Mouse (Mus musculus): ENCODE results near the gene Per2. TPM values are rescaled to one million over a fixed set of nuclear protein-coding genes. Genes with fewer than 3 reads are reported as not detected.

Gene Per2
- total RNA-seq, 2 experiments from 2014 or later = 4.3 to 8.7 TPM

- peak; percentile 38; the same call in 1 of the 2 replicates for ATAC-seq (replicated peaks; ENCODE audit: poor library complexity, severe bottlenecking)
Measured at GRCm38 (mm10) chr1:91405406-91406169, 53.5 kb downstream of the Per2 start.

GRCm38 (mm10) chr1:91404976-91405375 is 54.1 kb downstream of the Per2 start:
- ATAC-seq (replicated peaks; ENCODE audit: poor library complexity, severe bottlenecking) = no peak

GRCm38 (mm10) chr1:91398260-91399062 is 60.7 kb downstream of the Per2 start, which contains the start of gene Ilkap:
TSS of gene Ilkap (minus strand) at chr1:91398815.
- peak; percentile 86 for ATAC-seq (replicated peaks; ENCODE audit: poor library complexity, severe bottlenecking)

- ATAC-seq (replicated peaks; ENCODE audit: poor library complexity, severe bottlenecking) = no peak
Measured at GRCm38 (mm10) chr1:91397927-91398259, 61.2 kb downstream of the Per2 start.

- no peak for ATAC-seq (replicated peaks; ENCODE audit: poor library complexity, severe bottlenecking)
Measured at GRCm38 (mm10) chr1:91390369-91390768, 68.8 kb downstream of the Per2 start.

GRCm38 (mm10) chr1:91381091-91381471 is 78.0 kb downstream of the Per2 start:
- no peak for ATAC-seq (replicated peaks; ENCODE audit: poor library complexity, severe bottlenecking)

GRCm38 (mm10) chr1:91380453-91381090 is 78.6 kb downstream of the Per2 start:
- peak; percentile 95 for ATAC-seq (replicated peaks; ENCODE audit: poor library complexity, severe bottlenecking)

GRCm38 (mm10) chr1:91373414-91373835 is 85.7 kb downstream of the Per2 start:
- ATAC-seq (replicated peaks; ENCODE audit: poor library complexity, severe bottlenecking) = no peak

- no peak for ATAC-seq (replicated peaks; ENCODE audit: poor library complexity, severe bottlenecking)
Measured at GRCm38 (mm10) chr1:91370055-91370454, 89.1 kb downstream of the Per2 start.

- no peak for ATAC-seq (replicated peaks; ENCODE audit: poor library complexity, severe bottlenecking)
Measured at GRCm38 (mm10) chr1:91369408-91369807, 89.7 kb downstream of the Per2 start.

- no peak for ATAC-seq (replicated peaks; ENCODE audit: poor library complexity, severe bottlenecking)
Measured at GRCm38 (mm10) chr1:91367295-91367694, 91.8 kb downstream of the Per2 start.

GRCm38 (mm10) chr1:91366215-91367108 is 92.7 kb downstream of the Per2 start, which contains the start of gene Erfe:
TSS of gene Erfe (plus strand) at chr1:91366430.
- ATAC-seq (replicated peaks; ENCODE audit: poor library complexity, severe bottlenecking) = peak; percentile 84

Other genes with a start within 250 kb of the Per2 start
- gene Ube2f, start 209.0 kb downstream of the Per2 start, total RNA-seq (2014; fragmentation: Nextera tagmentation) = 80.4 and 94.7 TPM in 2 replicates
- gene Ube2f, start 209.0 kb downstream of the Per2 start, total RNA-seq (2017) = 40.4 and 50.5 TPM in 2 replicates
- gene Scly, start 161.0 kb downstream of the Per2 start, total RNA-seq (2014; fragmentation: Nextera tagmentation) = 31.6 and 39.5 TPM in 2 replicates
- gene Scly, start 161.0 kb downstream of the Per2 start, total RNA-seq (2017) = 20.9 and 21.8 TPM in 2 replicates
- 0.17 and 0.95 TPM in 2 replicates for gene Espnl, start 137.2 kb downstream of the Per2 start, total RNA-seq (2014; fragmentation: Nextera tagmentation)
- 0.22 and 0.26 TPM in 2 replicates for gene Espnl, start 137.2 kb downstream of the Per2 start, total RNA-seq (2017)
- not detected in 2 replicates for gene Klhl30, start 108.3 kb downstream of the Per2 start, total RNA-seq (2014; fragmentation: Nextera tagmentation)
- gene Klhl30, start 108.3 kb downstream of the Per2 start, total RNA-seq (2017) = not detected in 2 replicates
- 0.24 TPM in 1 of 2 replicates, not detected in the other for gene Erfe, start 92.9 kb downstream of the Per2 start, total RNA-seq (2014; fragmentation: Nextera tagmentation)
- 0.26 TPM in 1 of 2 replicates, not detected in the other for gene Erfe, start 92.9 kb downstream of the Per2 start, total RNA-seq (2017)
- 108 and 113 TPM in 2 replicates for gene Ilkap, start 60.5 kb downstream of the Per2 start, total RNA-seq (2014; fragmentation: Nextera tagmentation)
- gene Ilkap, start 60.5 kb downstream of the Per2 start, total RNA-seq (2017) = 109 and 111 TPM in 2 replicates
- gene Hes6, start 45.3 kb downstream of the Per2 start, total RNA-seq (2014; fragmentation: Nextera tagmentation) = 45.9 and 51.9 TPM in 2 replicates
- gene Hes6, start 45.3 kb downstream of the Per2 start, total RNA-seq (2017) = 29.1 TPM in 2 replicates
- gene Traf3ip1, start 35.3 kb upstream of the Per2 start, total RNA-seq (2014; fragmentation: Nextera tagmentation) = 5.2 and 7.0 TPM in 2 replicates
- gene Traf3ip1, start 35.3 kb upstream of the Per2 start, total RNA-seq (2017) = 4.6 and 5.6 TPM in 2 replicates
- gene Asb1, start 81.2 kb upstream of the Per2 start, total RNA-seq (2014; fragmentation: Nextera tagmentation) = 4.2 and 8.1 TPM in 2 replicates
- gene Asb1, start 81.2 kb upstream of the Per2 start, total RNA-seq (2017) = 7.9 and 12.2 TPM in 2 replicates

Measured in granulocyte monocyte progenitor cell, adult 5-6 weeks (primary cell).